Mouse (Mus musculus) embryonic stem cell, embryonic (primary cell): ENCODE measurements around the gene Zfp697.
"Not testable (repeated sequence)": the region's sequence is repeated elsewhere in the genome, so short reads cannot be mapped to it uniquely, and the experiment has no call there.

ENCODE experiments used
- CTCF ChIA-PET, 4 experiments: fragments of 300-600 bp in 2 of 4; fragments of 350-600 bp in 2 of 4; sonication (Branson Sonifier 250); formaldehyde crosslinking; loops; one replicate each; lab custom pipeline; 2022; ENCODE audit warnings: inconsistent platforms in 2 of 4; lab: Charles Lee
- POLR2A ChIA-PET, 4 experiments: fragments of 300-600 bp in 2 of 4; fragments of 350-600 bp in 2 of 4; sonication (Branson Sonifier 250); formaldehyde crosslinking; loops; one replicate each; lab custom pipeline; 2022; ENCODE audit warnings: antibody characterized with exemption in 4 of 4, inconsistent platforms in 1 of 4; lab: Charles Lee

Gene Zfp697

DNA sequence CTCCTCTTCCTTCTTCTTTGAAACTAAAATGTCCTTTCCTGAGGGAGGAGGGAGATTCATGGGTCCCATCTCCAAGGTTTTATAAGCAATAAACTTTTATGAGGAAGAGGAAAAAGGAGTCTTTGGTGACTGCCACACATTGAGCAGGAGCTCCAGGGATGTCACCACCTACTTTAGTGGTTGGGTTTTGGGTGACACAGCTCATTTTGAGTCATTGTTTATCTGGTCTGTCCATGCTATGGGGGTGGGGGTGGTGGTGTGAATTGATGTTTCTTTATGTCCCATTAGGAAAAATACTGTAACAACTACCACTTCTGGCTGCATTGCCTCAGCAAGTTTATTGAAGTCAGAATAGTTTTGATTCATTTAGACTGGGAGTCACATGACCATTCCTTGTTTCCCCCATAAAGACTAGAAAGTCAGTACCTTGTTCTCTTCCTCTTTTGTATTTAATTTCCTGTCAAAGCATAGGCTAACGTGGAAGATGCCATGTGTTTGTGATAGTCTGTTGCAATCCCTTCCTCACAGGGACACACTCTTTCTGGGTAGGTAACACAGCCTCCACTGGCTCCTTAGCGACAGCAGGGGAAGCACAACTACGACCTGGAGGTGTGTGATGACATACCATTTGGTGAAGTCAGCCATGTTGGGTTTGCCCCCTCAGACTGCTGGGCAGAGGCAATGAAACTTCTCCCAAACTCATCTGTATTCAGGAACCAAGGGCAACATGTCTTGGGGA, 25.5 kb upstream of the Zfp697 start:
- POLR2A ChIA-PET = no interaction called here

DNA sequence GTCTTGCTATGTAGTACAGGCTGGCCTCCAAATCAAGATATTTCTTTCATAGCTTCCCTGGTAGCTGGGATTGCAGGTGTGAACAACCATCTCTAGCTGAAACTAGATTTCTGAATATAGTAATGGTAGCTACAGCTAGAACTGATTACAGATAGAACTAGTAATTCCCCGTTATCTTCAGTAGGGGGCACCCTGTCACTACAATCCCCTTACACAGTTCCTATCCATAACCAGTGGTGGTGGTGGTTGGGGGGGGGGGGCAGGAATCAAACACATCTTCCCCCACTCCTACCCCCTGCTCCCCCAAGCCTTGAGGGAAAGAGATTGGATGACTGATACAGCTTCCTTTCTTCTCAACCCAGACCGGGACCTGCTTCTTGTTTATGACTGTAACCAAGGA, 19.5 kb upstream of the Zfp697 start:
- CTCF ChIA-PET = interaction anchor here (0.5 to 2.3 kb wide), 17 partner anchors 8 to 704 kb away, joined by 3 to 12 read pairs (median 4); partner anchors contain the start of gene Zfp697 (in 2 of the 4)

More for the DNA sequence above, 25.5 kb upstream of the Zfp697 start:
- CTCF ChIA-PET = interaction anchor here in 1 of 4 experiments (1.0 kb wide), 1 partner anchor 8 kb away, joined by 4 read pairs; no protein-coding TSS in a partner anchor

DNA sequence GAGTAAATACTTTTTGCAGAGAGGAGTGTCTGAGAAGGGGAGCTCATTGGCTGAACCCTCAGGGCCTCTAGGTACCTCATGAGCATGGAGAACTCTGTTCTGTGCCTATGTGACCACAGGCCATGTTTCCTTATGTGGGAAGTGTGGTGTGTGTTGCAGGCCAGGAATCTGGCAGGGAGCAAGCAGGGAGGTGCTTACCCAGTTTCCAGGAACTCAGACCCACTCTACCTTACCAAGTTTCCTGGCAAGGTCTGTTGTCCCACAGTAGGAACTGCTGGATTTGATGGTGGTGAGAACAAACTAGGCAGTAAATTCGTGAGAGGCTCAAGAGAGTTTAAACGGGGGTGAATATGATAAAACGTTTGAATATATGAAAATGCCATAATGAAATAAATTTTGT, 16.2 kb upstream of the Zfp697 start:
- POLR2A ChIA-PET = interaction anchor here in 1 of 4 experiments (0.6 to 1.6 kb wide), 2 partner anchors 17 to 921 kb away, joined by 4 read pairs; no protein-coding TSS in a partner anchor

More for the DNA sequence above, 19.5 kb upstream of the Zfp697 start:
- POLR2A ChIA-PET = interaction anchor here in 1 of 4 experiments (0.6 to 1.3 kb wide), 4 partner anchors 12 to 31 kb away, joined by 3 to 4 read pairs (median 4); partner anchors contain the start of gene Phgdh

DNA sequence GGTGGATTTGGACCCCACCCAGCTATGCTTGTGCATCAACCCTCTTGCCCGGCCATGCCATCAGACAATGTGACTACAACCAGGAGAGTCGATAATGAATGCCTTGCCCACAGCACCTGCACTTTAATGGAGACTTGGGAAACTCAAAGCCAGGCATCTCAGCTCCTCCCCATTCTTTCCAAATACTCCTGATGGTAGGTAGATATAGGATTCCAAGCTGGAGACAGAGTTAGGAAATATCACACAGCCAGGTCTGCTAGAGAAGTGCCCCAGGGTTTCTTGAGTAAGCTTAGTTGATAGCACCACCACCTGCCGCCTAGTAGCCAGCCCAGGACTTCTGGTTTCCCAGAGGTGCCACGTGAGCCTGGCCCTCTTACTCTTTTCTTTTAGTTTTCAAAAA, 15.4 kb upstream of the Zfp697 start:
- POLR2A ChIA-PET = interaction anchor here in 1 of 4 experiments (0.6 to 1.6 kb wide), 3 partner anchors 18 to 920 kb away, joined by 3 to 4 read pairs (median 4); no protein-coding TSS in a partner anchor

More for the DNA sequence above, 16.2 kb upstream of the Zfp697 start:
- CTCF ChIA-PET = interaction anchor here in 1 of 4 experiments (1.5 kb wide), 1 partner anchor 18 kb away, joined by 3 read pairs; no protein-coding TSS in a partner anchor

DNA sequence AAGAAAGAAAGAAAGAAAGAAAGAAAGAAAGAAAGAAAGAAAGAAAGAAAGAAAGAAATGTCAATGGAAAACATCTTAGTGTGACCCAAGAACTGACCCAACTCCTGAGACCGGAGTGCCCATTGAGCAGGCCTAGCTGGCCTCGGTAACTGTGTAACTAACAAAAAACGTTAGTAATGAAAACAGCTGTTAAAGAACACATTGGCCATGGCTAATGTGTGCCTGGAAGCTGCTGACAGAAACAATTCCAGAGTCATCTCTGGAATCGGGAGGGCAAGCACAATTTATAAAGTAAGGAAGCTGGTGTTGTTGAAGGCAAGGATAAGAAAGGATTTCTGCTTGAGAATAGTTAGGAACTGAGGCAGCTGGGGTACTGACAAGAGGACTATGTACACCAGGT, 14.0 kb upstream of the Zfp697 start:
- CTCF ChIA-PET = interaction anchor here in 1 of 4 experiments (0.6 to 1.8 kb wide), 2 partner anchors 14 to 18 kb away, joined by 5 to 6 read pairs; partner anchors contain the start of gene Zfp697
- POLR2A ChIA-PET = no interaction called here

More for the DNA sequence above, 15.4 kb upstream of the Zfp697 start:
- CTCF ChIA-PET = interaction anchor here in 1 of 4 experiments (1.5 to 1.8 kb wide), 2 partner anchors 16 to 18 kb away, joined by 3 to 5 read pairs; partner anchors contain the start of gene Zfp697

DNA sequence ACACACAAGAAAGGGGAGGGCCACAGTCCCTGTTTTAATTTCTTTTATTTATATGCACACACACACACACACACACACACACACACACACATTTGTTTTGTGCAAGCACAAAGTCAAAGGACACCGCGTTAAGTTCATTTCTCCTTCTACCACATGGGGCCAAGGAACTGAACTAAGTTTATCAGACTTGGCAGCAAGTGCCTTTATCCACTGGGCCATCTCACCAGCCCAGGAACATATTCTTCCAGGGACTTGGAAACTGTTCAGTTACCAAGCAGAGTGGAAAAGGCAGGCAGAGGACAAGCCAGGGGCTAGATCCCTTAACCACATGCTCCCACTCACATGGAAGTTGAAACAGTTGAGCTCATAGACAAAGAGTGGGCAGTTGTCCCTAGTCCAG, 13.5 kb upstream of the Zfp697 start:
- ChIA-PET POLR2A (no interaction called here), CTCF (interaction anchor here in 2 of 4 experiments (0.6 kb wide), 2 partner anchors 19 to 130 kb away, joined by 3 to 6 read pairs; no protein-coding TSS in a partner anchor)

DNA sequence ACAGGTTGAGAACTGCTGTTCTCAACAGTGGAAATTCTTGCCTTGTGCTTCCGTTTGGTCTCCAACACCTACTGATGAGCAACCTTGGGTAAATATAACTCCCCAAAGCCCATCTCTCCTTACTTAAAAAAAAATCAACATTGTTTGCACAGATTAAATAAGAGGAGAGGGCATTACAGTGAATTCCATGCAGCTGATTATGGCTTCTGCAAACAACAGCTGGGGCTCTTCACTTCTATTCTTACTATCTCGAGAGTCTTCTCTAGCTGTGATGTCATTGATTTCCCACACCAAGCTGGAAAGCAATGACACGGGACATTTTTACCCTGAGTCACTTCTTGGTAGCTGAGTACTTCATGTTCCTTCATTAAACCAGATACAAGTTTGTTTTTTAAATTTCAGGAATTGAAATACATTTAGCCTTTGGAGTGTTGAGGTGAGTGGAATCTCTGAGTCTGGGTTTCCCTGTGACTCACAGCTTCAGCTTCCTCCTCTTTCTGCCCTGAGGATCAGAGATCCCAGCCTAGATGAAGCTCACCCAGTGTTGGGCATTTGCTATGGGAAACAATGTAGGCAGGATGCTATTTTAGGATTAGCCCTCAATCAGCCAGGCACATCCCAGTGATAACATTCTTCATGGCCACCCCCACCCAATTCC, 8.1 kb upstream of the Zfp697 start:
- POLR2A ChIA-PET = interaction anchor here in 2 of 4 experiments (0.5 to 0.6 kb wide), 2 partner anchors 10 to 1020 kb away, joined by 3 read pairs; no protein-coding TSS in a partner anchor

DNA sequence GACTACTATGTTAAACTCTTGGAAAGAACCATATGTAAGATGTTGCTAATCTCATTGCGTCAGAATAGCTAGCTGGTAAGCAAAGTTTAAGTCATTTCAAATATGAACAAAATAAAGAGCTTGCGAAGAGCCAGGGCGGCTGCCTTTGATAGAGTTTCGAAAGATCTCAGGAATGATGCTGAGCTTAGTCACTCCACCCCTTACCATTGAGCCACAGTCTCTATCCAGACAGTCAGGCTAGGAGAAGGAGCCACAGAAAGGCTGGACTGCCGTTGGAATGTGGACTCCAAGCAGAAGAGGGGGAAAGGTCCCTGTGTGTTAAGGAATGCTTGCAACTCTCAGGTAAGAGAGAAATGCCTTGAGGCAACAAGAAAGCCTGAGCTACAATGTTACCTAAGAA, 7.3 kb upstream of the Zfp697 start:
- ChIA-PET POLR2A (no interaction called here), CTCF (interaction anchor here in 1 of 4 experiments (0.5 kb wide), 1 partner anchor 46 kb away, joined by 6 read pairs; no protein-coding TSS in a partner anchor)

More for the DNA sequence above, 8.1 kb upstream of the Zfp697 start:
- CTCF ChIA-PET = interaction anchor here in 1 of 4 experiments (0.5 to 0.6 kb wide), 2 partner anchors 47 to 80 kb away, joined by 3 to 6 read pairs; no protein-coding TSS in a partner anchor

DNA sequence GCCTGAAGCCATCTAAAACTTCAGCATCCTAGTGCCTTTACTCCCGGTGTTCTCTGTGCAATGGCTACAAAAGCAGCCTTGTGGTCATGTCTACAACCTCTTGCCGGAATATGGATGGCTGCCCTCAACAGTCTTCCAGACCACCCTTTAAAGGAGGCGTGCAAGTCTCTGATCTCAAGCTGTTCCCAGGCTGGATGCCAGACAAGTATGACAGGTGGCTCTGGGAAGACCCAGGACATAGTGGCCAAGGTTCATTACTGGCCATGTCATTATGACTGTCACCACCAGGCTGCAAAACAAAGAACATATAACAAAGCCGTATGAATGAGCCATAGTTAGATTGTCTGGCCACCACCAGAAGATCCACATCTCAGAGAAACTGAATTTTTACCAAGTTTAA, 4.0 kb upstream of the Zfp697 start:
- POLR2A ChIA-PET = interaction anchor here in 1 of 4 experiments (1.4 kb wide), 1 partner anchor 50 kb away, joined by 3 read pairs; no protein-coding TSS in a partner anchor
- CTCF ChIA-PET = interaction anchor here in 1 of 4 experiments (1.0 kb wide), 1 partner anchor 16 kb away, joined by 3 read pairs; no protein-coding TSS in a partner anchor

DNA sequence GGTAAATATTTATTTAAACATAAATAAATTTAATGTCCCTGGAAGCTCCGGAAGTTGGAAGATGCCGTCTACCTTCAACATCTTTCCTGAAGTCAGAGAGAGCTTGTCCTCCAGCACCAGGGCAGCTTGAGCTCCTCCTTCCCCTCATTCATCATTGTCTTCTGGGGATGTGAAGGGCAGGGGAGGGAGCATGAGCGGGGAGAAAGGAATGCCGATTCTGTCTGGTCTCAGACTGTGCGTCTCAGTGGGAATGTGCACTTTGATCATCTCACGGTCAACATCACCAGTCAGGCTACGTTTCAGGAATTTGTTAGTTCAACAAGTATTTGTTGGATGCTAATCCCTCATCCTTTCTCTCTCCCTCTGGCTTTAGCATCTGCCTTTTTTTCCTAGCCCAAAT, 3.0 kb upstream of the Zfp697 start:
- CTCF ChIA-PET = interaction anchor here in 2 of 4 experiments (1.0 to 1.2 kb wide), 2 partner anchors 17 to 60 kb away, joined by 3 read pairs; no protein-coding TSS in a partner anchor
- POLR2A ChIA-PET = no interaction called here

DNA sequence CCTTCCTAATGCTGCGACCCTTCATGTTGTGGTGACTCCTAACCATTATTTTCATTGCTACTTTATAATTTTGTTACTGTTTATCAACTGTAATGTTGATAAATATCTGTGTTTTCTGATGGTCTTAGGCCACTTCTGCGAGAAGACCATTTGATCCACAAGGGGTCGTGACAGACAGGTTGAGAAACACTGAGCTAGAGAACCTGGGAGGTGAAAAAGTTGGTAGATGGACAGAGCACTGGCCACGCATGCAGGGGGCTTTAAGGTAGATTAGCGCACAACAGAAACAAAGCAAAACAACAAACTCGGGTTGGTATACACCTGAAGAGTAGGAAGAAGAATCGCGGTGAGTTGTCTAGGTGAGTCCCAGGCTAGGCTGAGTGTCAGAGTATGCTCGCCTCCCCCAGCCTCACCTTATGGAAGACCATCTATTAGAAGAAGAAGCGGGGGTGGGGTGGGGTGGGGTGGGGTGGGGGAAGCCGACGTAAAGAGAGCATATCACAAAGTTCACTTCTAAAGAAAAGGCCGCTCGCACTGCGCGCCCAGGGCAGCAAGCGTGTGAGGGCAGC, 500 bp upstream of the Zfp697 start:
- POLR2A ChIA-PET = interaction anchor here in 3 of 4 experiments (1.0 to 1.3 kb wide), 4 partner anchors 9 to 47 kb away, joined by 3 to 4 read pairs (median 3); no protein-coding TSS in a partner anchor

DNA sequence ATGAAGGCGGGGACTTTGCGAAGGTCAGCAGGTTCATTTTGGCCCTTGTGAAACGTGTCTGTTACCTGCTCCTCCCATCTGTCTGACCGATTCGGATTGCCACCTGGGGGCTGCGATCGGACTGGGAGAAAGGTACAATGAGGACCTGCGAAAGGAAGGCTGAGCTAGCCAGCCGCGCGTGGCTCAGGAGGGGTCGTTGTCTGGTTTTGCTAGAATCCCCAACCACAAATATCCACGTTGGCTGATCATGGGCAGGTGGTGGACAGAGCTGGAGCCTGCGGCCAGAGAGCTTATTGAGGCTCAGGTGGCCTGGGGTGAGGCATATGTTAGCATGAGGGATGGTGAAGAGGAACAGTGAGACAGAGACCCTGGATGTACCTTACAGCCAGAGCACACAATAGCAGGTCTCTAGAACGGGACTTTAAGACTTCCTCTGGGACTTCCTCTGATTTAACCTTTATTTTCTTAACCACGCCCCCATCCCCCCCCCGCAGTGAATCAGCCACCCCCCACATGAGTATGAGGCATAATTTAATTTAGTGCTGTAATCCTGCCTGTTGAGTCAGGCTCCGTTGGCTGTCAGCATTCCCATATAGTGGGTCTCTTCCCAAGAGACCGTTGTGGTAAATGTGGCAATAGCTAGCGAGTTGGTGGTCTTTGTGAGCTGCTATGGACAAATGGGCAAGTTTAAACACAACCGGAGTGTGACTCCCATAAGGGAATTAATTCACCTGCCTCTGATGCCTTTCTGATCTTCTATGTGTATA, 946 bp downstream of the Zfp697 start:
- ChIA-PET POLR2A (interaction anchor here (0.6 to 1.3 kb wide), 6 partner anchors 7 to 46 kb away, joined by 3 to 7 read pairs (median 4); no protein-coding TSS in a partner anchor), CTCF (interaction anchor here in 3 of 4 experiments (0.6 to 2.8 kb wide), 18 partner anchors 8 to 870 kb away, joined by 3 to 12 read pairs (median 4); partner anchors contain the start of gene Pde4dip (in 1 of the 3))

More for the DNA sequence above, 500 bp upstream of the Zfp697 start:
- CTCF ChIA-PET = interaction anchor here (0.8 to 2.8 kb wide), 12 partner anchors 10 to 101 kb away, joined by 3 to 12 read pairs (median 4); no protein-coding TSS in a partner anchor

DNA sequence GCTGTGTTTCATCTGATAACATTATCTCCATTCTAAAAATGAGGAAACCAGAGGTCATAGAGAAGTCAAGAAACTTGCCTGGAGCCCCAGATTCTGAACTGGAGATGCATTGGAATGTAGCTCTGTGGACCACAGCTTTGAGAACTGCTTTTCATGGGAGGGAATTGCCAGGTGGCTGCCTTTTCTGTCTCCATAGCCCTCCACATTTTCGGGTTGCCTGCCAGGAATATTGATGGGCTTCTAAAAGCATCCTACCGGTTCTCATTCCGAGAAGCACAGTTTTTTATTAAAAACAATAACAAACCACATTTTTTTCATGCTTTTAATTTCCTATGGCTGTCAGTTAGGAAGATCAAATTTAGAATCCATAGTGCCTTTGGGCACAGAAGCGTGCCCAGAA, 4.8 kb downstream of the Zfp697 start:
- CTCF ChIA-PET = no interaction called here
- POLR2A ChIA-PET = no interaction called here

DNA sequence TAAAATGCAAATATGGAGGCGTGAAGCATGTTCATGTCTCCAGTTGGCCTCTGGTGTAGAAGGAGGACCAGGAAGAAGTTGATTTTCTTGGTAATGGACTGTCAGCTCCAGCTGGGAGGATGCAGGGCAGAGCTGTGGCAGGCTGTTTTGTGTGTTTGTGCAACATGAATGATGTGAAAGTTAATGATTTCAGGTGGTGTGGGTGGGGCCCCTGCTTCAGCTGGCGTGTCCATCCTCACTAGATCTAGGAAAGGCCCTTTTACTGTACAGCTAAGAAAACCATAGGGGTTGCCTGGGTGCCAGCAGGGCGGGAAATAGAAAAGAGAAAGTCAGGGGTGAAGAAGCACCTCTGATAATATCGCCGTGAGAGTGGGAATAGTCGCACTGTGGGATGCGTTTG, 5.5 kb downstream of the Zfp697 start:
- CTCF ChIA-PET = no interaction called here
- POLR2A ChIA-PET = interaction anchor here in 1 of 4 experiments (0.6 kb wide), 1 partner anchor 93 kb away, joined by 3 read pairs; no protein-coding TSS in a partner anchor

DNA sequence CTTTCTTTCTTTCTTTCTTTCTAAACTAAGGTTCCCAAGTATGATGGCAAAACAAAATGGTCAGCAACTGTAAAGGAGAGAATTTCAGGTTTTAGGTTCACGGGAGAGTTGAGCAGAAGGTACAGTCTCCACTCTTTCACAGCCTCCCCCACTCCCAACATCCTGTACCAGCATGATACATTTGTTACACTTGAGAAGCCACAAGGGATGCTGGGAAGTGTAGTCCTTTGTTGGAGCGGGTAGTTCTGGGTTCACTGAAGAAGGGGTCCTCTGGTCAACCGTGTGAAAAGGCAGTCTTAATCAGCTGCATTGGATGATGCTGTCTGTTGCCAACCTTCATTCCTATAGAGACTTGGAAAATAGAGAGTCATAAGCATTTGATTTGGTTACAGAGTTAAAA, 7.0 kb downstream of the Zfp697 start:
- ChIA-PET POLR2A (no interaction called here), CTCF (interaction anchor here in 1 of 4 experiments (0.7 kb wide), 1 partner anchor 397 kb away, joined by 3 read pairs; no protein-coding TSS in a partner anchor)

DNA sequence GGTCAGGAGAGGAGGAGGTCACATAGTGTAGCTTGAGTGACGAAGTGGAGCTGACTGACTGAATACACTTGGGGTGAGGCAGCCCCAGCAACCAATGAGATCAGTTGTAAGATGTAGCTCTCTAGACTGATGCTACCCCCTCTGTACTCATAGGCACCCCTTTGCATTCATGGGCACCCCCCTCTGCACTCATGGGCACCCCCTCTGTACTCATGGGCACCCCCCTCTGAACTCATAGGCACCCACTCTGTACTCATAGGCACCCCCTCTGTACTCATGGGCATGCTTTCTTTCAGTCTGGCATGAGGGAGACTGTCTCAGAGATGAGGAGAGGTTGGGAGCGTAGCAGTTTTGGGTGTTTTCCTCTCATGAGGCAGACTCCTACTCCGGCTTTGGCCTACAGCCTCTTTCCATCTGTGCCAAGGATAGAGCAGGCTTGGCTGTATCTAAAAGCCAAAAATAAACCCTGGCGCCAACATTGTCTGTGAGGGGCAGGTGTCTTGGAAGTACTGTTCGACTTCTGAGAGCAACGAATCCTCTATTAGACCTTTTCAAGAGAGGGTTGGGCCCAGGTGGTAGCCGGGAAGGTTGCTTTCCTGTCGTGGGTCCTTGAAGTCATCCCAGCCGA, 22.1 kb downstream of the Zfp697 start:
- CTCF ChIA-PET, POLR2A ChIA-PET: not testable (repeated sequence)

DNA sequence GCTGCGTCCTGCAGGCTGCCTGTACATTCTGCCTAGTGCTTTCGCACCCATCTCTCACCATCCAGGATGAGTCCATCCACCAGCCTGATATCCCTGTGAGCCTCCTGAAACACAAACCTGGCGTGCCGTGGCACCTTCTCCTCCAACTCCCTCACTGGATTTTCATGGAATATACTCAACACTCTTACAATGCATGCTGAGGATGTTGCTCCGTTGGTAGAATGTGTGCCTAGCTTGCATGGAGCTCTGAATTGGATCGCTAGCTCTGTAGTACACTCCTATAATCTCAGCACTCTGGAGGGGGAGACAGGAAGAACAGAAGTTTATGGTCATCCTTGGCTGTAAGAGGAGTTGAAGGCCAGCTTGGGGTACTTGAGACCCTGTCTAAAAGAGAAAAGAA, 23.6 kb downstream of the Zfp697 start:
- CTCF ChIA-PET = interaction anchor here in 1 of 4 experiments (1.1 kb wide), 1 partner anchor 23 kb away, joined by 5 read pairs; the partner anchor contains the start of gene Zfp697
- POLR2A ChIA-PET = not testable (repeated sequence)
